Mouse (Mus musculus) CH12.LX (cell line): ENCODE results near the gene Ext2. TPM values are rescaled to one million over a fixed set of nuclear protein-coding genes. Genes with fewer than 3 reads are reported as not detected.

Experiments
- DNase-seq: peaks from one replicate; pipeline ENCODE4 v3.0.0-alpha.2; 2013; ENCODE audit errors: extremely low read depth
- H3K27ac ChIP-seq: 2 replicates; pipeline ENCODE4 v1.5.1; 2012; ENCODE audit warnings: low read depth, mild to moderate bottlenecking, control low read depth, moderate library complexity; ENCODE audit not compliant: insufficient read depth
- H3K27me3 ChIP-seq: replicated peaks from 2 replicates; pipeline ENCODE3; 2012; ENCODE audit warnings: inconsistent platforms
- H3K36me3 ChIP-seq, 2 experiments: replicated peaks in 1 of 2; 2 replicates each; pipeline versions ENCODE3 to v1.6.1; 2012; ENCODE audit warnings: inconsistent platforms in 1 of 2, low read length in 1 of 2, mild to moderate bottlenecking in 1 of 2, mixed read lengths in 1 of 2, moderate library complexity in 1 of 2; ENCODE audit not compliant: control insufficient read depth in 1 of 2, insufficient read depth in 1 of 2
- H3K4me1 ChIP-seq, 2 experiments: 2 replicates each; pipeline ENCODE4 v1.6.1; 2012; ENCODE audit warnings: inconsistent platforms in 1 of 2, moderate library complexity in 1 of 2; ENCODE audit not compliant: insufficient read depth in 2 of 2, control insufficient read depth in 1 of 2
- H3K4me2 ChIP-seq: 2 replicates; pipeline ENCODE4 v1.6.1; 2012; ENCODE audit warnings: low read depth, mild to moderate bottlenecking, control low read depth; ENCODE audit not compliant: poor library complexity, insufficient read depth, severe bottlenecking
- H3K4me3 ChIP-seq, 3 experiments: fragments of 150-350 bp in 1 of 3; sonication (generic) in 1 of 3; replicated peaks in 1 of 3; 2 replicates each; pipeline versions ENCODE3 to v1.5.1; 2011 to 2012; ENCODE audit warnings: low read depth in 2 of 3, low read length in 2 of 3, mild to moderate bottlenecking in 2 of 3, moderate library complexity in 2 of 3, control low read depth in 1 of 3, improper control_type of control experiment in 1 of 3, inconsistent platforms in 1 of 3, mixed read lengths in 1 of 3; ENCODE audit not compliant: poor library complexity in 1 of 3
- H3K79me2 ChIP-seq: replicated peaks from 2 replicates; pipeline ENCODE4 v1.6.1; 2012; ENCODE audit warnings: mild to moderate bottlenecking, moderate library complexity; ENCODE audit not compliant: control insufficient read depth, poor library complexity, insufficient read depth, severe bottlenecking; ENCODE audit errors: extremely low read depth
- H3K9ac ChIP-seq: 2 replicates; pipeline ENCODE4 v1.6.1; 2012; ENCODE audit warnings: low read depth, mild to moderate bottlenecking, control low read depth, moderate library complexity; ENCODE audit not compliant: insufficient read depth
- H3K9me3 ChIP-seq: replicated peaks from 2 replicates; pipeline ENCODE3; 2012; ENCODE audit warnings: low read length, inconsistent platforms, mixed read lengths
- BHLHE40 ChIP-seq: IDR thresholded peaks from 2 replicates; pipeline ENCODE4 v1.6.1; 2011; ENCODE audit warnings: mild to moderate bottlenecking, low read depth, low read length, improper control_type of control experiment
- CHD2 ChIP-seq: IDR thresholded peaks from 2 replicates; pipeline ENCODE4 v1.6.1; 2011; ENCODE audit warnings: low read length, improper control_type of control experiment
- CTCF ChIP-seq, 2 experiments: IDR thresholded peaks in 1 of 2; conservative IDR thresholded peaks in 1 of 2; 2 replicates each; pipeline ENCODE4 v1.5.1; 2011 to 2012; ENCODE audit warnings: low read depth in 2 of 2, low read length in 2 of 2, improper control_type of control experiment in 1 of 2, inconsistent platforms in 1 of 2, mild to moderate bottlenecking in 1 of 2, moderate library complexity in 1 of 2
- E2F4 ChIP-seq: IDR thresholded peaks from 2 replicates; pipeline ENCODE4 v1.6.1; 2011; ENCODE audit warnings: low read depth, low read length, improper control_type of control experiment; ENCODE audit not compliant: insufficient replicate concordance
- EP300 ChIP-seq: IDR thresholded peaks from 2 replicates; pipeline ENCODE4 v1.6.1; 2011; ENCODE audit warnings: low read length, improper control_type of control experiment
- GABPA ChIP-seq: IDR thresholded peaks from 2 replicates; pipeline ENCODE4 v1.6.1; 2012; ENCODE audit warnings: low read depth, low read length, improper control_type of control experiment, inconsistent platforms; ENCODE audit not compliant: insufficient replicate concordance
- HCFC1 ChIP-seq: IDR thresholded peaks from 2 replicates; pipeline ENCODE4 v1.6.1; 2012; ENCODE audit warnings: low read depth, mild to moderate bottlenecking, inconsistent platforms, low read length, improper control_type of control experiment
- IRF4 ChIP-seq: IDR thresholded peaks from 2 replicates; pipeline ENCODE4 v1.6.1; 2014; ENCODE audit warnings: low read depth, mild to moderate bottlenecking, inconsistent platforms, low read length, improper control_type of control experiment
- JUND ChIP-seq: conservative IDR thresholded peaks from 2 replicates; pipeline ENCODE4 v1.6.1; 2011; ENCODE audit warnings: low read depth, low read length, improper control_type of control experiment
- KAT2A ChIP-seq: IDR thresholded peaks from 2 replicates; pipeline ENCODE4 v1.6.1; 2012; ENCODE audit warnings: low read length, improper control_type of control experiment, inconsistent platforms; ENCODE audit not compliant: insufficient replicate concordance
- MAFK ChIP-seq: IDR thresholded peaks from 2 replicates; pipeline ENCODE4 v1.6.1; 2011; ENCODE audit warnings: low read length, improper control_type of control experiment; ENCODE audit not compliant: insufficient replicate concordance
- MAX ChIP-seq: IDR thresholded peaks from 2 replicates; pipeline ENCODE4 v1.6.1; 2011; ENCODE audit warnings: low read length, improper control_type of control experiment
- MAZ ChIP-seq: IDR thresholded peaks from 2 replicates; pipeline ENCODE4 v1.6.1; 2012; ENCODE audit warnings: low read depth, mild to moderate bottlenecking, inconsistent platforms, low read length, improper control_type of control experiment, moderate library complexity
- MXI1 ChIP-seq: IDR thresholded peaks from 2 replicates; pipeline ENCODE4 v1.6.1; 2011; ENCODE audit warnings: mild to moderate bottlenecking, low read depth, low read length, improper control_type of control experiment
- NELFE ChIP-seq: IDR thresholded peaks from 2 replicates; pipeline ENCODE4 v1.6.1; 2011; ENCODE audit warnings: low read depth, low read length, improper control_type of control experiment
- RAD21 ChIP-seq: IDR thresholded peaks from 2 replicates; pipeline ENCODE4 v1.6.1; 2011; ENCODE audit warnings: low read depth, mild to moderate bottlenecking, low read length, improper control_type of control experiment, moderate library complexity
- RCOR1 ChIP-seq: conservative IDR thresholded peaks from 2 replicates; pipeline ENCODE4 v1.6.1; 2012; ENCODE audit warnings: low read depth, mild to moderate bottlenecking, inconsistent platforms, low read length, improper control_type of control experiment
- SIN3A ChIP-seq: IDR thresholded peaks from 2 replicates; pipeline ENCODE4 v1.6.1; 2012; ENCODE audit warnings: low read length, improper control_type of control experiment, inconsistent platforms
- SMC3 ChIP-seq: IDR thresholded peaks from 2 replicates; pipeline ENCODE4 v1.6.1; 2011; ENCODE audit warnings: low read depth, low read length, improper control_type of control experiment
- TCF12 ChIP-seq: IDR thresholded peaks from 2 replicates; pipeline ENCODE4 v1.6.1; 2014; ENCODE audit warnings: low read depth, mild to moderate bottlenecking, inconsistent platforms, low read length, improper control_type of control experiment
- USF1 ChIP-seq: IDR thresholded peaks from 2 replicates; pipeline ENCODE4 v1.6.1; 2014; ENCODE audit warnings: low read depth, mild to moderate bottlenecking, inconsistent platforms, low read length, improper control_type of control experiment
- ZC3H11A ChIP-seq: IDR thresholded peaks from 2 replicates; pipeline ENCODE4 v1.6.1; 2012; ENCODE audit warnings: low read depth, mild to moderate bottlenecking, inconsistent platforms, low read length, improper control_type of control experiment
- ZKSCAN1 ChIP-seq: IDR thresholded peaks from 2 replicates; pipeline ENCODE4 v1.6.1; 2012; ENCODE audit warnings: low read depth, inconsistent platforms, low read length, improper control_type of control experiment, borderline replicate concordance
- ZNF384 ChIP-seq: IDR thresholded peaks from 2 replicates; pipeline ENCODE4 v1.6.1; 2012; ENCODE audit warnings: low read depth, low read length, improper control_type of control experiment, inconsistent platforms
- dilution Hi-C: fragments of 300-500 bp; cut with MboI; formaldehyde crosslinking; loops from 2 replicates; pipeline ENCODE4 v1.14.3; 2020; ENCODE audit warnings: low sequenced_read_pairs; ENCODE audit not compliant: extremely low pct_unique_long_range_greater_than_20kb, extremely low pct_ligation_motif_present
- in situ Hi-C: fragments of 300-500 bp; cut with MboI; formaldehyde crosslinking; loops from 3 replicates; pipeline ENCODE4 v1.14.3; 2019; ENCODE audit warnings: low sequenced_read_pairs, low pct_ligation_motif_present, low pct_unique_long_range_greater_than_20kb, mixed read lengths
- polyA plus RNA-seq: library from polyadenylated mRNA; unstranded; fragments of >175 nt; gene quantifications from 2 replicates; pipeline ENCODE4 v1.2.1, GENCODE M21; 2012; ENCODE audit warnings: low read depth; ENCODE audit not compliant: insufficient read length
- total RNA-seq, 2 experiments: library from RNA; depleted of rRNA; stranded (reverse); fragments of 300-350 nt in 1 of 2; fragments of >200 nt in 1 of 2; gene quantifications; 2 replicates each; pipeline ENCODE4 v1.2.3; 2012 to 2014

The Ext2 gene
- total and polyA plus RNA-seq, 3 experiments, result 20.2 to 33.1 (median 26.9) TPM

- no peak overlapping the region for H3K4me2 ChIP-seq
- no peaks in the 10 kb centered on the region for H3K4me1 ChIP-seq
- H3K27ac ChIP-seq, result no peak overlapping the region
- dilution Hi-C loops, result no loop called here
- in situ Hi-C loops, result loop anchor here (5.0 to 10.0 kb wide), 2 partner anchors 183 to 245 kb away; no protein-coding TSS in a partner anchor
- DNase-seq, result no peak
- H3K27me3 ChIP-seq, result peaks cover 64% of the 10 kb centered on the region
- H3K36me3 ChIP-seq, result no peaks in the 10 kb centered on the region
- no peak for TF ChIP-seq USF1
- TF ChIP-seq SMC3, result no peak
- TF ChIP-seq IRF4, result no peak
- no peak for TF ChIP-seq RAD21
- no peak for TF ChIP-seq SIN3A
- TF ChIP-seq RCOR1, result no peak
- no peak for TF ChIP-seq ZKSCAN1
- no peak for TF ChIP-seq EP300
- TF ChIP-seq CTCF (conservative IDR thresholded peaks at IDR 0.05 in 1 of 2, IDR thresholded peaks at IDR 0.05 in 1 of 2; ENCODE audit: low read depth in 2 of 2, low read length in 2 of 2), result no peak
- TF ChIP-seq BHLHE40, result no peak
- TF ChIP-seq CHD2, result no peak
- TF ChIP-seq MAFK, result no peak
- no peak for TF ChIP-seq HCFC1
- no peak for TF ChIP-seq MAX
- TF ChIP-seq GABPA, result no peak
- no peak for TF ChIP-seq MXI1
- TF ChIP-seq E2F4, result no peak
- H3K9ac ChIP-seq, result no peak overlapping the region
- H3K9me3 ChIP-seq, result no peaks in the 10 kb centered on the region
- no peaks in the 10 kb centered on the region for H3K79me2 ChIP-seq
- H3K4me3 ChIP-seq, result no peak overlapping the region
Observed at GRCm38 (mm10) chr2:93659705-93660308, 162.6 kb downstream of the Ext2 start.

- H3K9me3 ChIP-seq, result no peaks in the 10 kb centered on the region
- TF ChIP-seq CTCF (conservative IDR thresholded peaks at IDR 0.05 in 1 of 2, IDR thresholded peaks at IDR 0.05 in 1 of 2; ENCODE audit: low read depth in 2 of 2, low read length in 2 of 2), result peak; percentile 84 to 87
- peak; percentile 79 for TF ChIP-seq SMC3
- 0 out of 2 replicates have a peak, but pooled peaks have one; percentile 35 for TF ChIP-seq NELFE
- TF ChIP-seq ZNF384, result no peak
- TF ChIP-seq MAZ, result no peak
- TF ChIP-seq KAT2A, result no peak
- 0 out of 2 replicates have a peak, but pooled peaks have one; percentile 20 for TF ChIP-seq TCF12
- TF ChIP-seq RAD21, result peak; percentile 80
- no peak for TF ChIP-seq JUND
- TF ChIP-seq ZC3H11A, result peak; percentile 41; the same call in 1 of the 2 replicates
- H3K4me1 ChIP-seq, result no peaks in the 10 kb centered on the region
- H3K27me3 ChIP-seq, result peaks cover 68% of the 10 kb centered on the region
- H3K9ac ChIP-seq, result no peak overlapping the region
- in situ Hi-C loops, result loop anchor here (5.0 to 10.0 kb wide), 2 partner anchors 182 to 244 kb away; no protein-coding TSS in a partner anchor
- dilution Hi-C loops, result no loop called here
- no peaks in the 10 kb centered on the region for H3K79me2 ChIP-seq
- peak; percentile 21 for DNase-seq
- H3K4me3 ChIP-seq, result no peak overlapping the region
- no peak overlapping the region for H3K27ac ChIP-seq
- H3K4me2 ChIP-seq, result no peak overlapping the region
- no peaks in the 10 kb centered on the region for H3K36me3 ChIP-seq
Observed at GRCm38 (mm10) chr2:93659004-93659403, 163.4 kb downstream of the Ext2 start.
